Mouse (Mus musculus) adrenal gland, postnatal 36 days (tissue): ENCODE data around the gene Cd3eap. TPM values are rescaled to one million over a fixed set of nuclear protein-coding genes. Genes with fewer than 3 reads are reported as not detected.
A peak's percentile ranks its signal among the peaks of the same experiment; 100 is the strongest.

Source experiments
- DNase-seq, 2 experiments: peaks; one replicate each; pipeline ENCODE4 v3.0.0; 2021; ENCODE audit warnings: mixed read lengths in 1 of 2
- total RNA-seq, 2 experiments: library from RNA; stranded (reverse); gene quantifications; 2 replicates each; pipeline ENCODE4 v1.2.3; 2021

The Cd3eap gene
- total RNA-seq, 2 experiments from 2014 or later, result 11.3 to 12.8 TPM

- DNase-seq, result peak; percentile 88 to 91
These were observed 26.5 kb downstream of the Cd3eap start for GRCm38 (mm10) chr7:19332709-19333352.

GRCm38 (mm10) chr7:19331910-19332309, 27.4 kb downstream of the Cd3eap start:
- DNase-seq, result no peak

DNA sequence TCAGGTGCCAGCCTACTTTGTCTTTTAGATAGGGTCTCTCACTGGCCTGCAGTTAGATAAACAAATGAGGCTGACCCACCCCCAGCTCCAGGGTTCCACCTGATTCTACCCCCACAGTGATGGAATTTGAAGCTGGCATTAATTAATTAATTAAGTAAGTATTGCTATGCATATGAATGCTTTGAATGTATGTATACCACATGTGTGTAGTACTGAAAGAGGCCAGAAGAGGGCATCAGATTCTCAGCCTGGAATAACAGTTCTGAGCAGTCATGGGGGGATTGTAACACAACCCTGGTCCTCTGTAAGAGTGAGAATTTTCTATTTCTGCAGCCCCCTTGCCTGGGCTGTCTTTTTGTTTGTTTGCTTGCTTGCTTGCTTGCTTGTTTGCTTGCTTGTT, 30.9 kb downstream of the Cd3eap start:
- DNase-seq, result no peak

GRCm38 (mm10) chr7:19327782-19328181, 31.5 kb downstream of the Cd3eap start:
- DNase-seq, result no peak

DNA sequence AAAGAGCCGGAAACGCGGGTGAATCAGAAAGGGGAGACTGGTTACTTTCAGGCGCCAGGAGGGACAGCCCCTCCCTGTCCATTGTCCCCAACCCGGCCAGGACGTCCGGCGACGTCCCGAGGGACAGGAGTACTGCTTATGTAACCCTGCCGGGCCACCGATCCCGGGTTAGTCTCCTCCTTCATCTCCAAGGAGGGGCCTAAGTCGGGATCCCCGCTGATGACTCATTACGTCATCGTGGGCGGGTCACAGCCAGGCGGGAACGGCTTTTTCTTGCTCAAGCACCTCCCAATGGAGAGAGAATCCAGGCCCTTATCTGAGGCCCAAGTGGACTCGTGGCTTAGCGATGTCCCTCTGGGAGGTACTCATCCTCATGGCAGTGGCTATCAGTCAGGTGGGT, 32.2 kb downstream of the Cd3eap start:
- peak; percentile 94 to 95 for DNase-seq

DNA sequence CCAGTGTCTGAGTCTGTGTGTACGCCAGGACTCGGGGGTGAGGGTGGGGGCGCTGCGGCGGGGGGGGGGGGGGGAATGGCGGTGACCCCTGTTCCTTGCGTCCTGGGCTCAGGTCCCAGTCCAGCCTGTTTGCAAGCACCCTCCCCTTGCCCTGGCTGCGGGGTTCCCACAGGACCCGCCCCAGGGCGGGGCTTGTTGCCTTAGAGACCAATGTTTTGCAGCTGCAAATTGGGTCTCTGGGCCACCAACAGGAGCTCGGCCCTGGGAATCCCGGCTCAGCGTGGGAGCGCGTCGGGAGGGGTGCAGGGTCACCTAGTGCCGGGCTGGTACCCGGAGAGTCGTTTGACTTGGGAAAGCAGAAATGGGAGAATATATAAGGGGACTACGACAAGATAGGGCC, 32.9 kb downstream of the Cd3eap start:
- DNase-seq, result peak; percentile 94 to 97

DNA sequence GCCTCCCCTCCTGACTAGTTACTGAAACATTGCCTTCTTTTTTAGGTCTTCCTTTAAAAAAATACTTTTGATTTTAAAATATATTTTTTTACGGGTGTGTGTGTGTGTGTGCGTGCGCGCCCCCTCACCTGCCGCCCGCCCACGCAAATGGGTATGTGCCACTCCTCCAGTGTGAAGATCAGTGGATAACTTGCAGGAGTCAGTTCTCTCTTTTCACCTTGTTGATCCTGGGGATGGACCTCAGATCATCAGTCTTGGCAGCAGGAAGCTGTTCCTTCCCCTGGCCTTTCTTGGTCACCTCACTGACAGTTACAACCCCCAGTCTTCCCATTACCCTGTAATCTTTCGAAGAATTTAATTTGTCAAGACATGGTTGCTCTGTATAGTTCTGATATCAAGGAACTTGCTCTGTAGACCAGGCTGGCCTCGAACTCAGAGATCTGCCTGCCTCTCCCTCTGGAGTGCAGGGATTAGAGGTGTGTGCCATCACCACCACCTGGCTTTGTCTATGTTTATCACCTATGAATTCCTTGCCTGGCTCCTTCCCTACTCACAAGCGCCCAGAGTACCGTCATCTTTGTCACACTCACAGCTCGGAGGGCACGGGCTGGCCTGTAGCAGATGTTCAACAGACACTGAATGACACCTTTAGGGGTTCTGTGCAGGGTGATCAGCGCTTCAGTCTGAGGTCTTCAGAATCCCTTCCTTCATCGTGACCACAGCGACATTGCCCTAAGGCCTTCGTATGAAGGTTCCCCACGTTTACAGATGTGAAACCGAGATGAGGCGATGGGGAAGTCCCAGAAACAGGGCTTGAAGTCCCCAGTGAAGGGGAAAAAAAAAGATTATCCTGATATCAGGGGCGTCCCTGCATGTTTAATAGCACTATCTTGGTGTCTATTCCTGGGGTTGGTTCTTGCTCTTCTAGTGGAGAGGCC, 33.8 kb downstream of the Cd3eap start:
- DNase-seq, result no peak

- DNase-seq, result no peak
These were observed 35.1 kb downstream of the Cd3eap start for GRCm38 (mm10) chr7:19324221-19324620.

DNA sequence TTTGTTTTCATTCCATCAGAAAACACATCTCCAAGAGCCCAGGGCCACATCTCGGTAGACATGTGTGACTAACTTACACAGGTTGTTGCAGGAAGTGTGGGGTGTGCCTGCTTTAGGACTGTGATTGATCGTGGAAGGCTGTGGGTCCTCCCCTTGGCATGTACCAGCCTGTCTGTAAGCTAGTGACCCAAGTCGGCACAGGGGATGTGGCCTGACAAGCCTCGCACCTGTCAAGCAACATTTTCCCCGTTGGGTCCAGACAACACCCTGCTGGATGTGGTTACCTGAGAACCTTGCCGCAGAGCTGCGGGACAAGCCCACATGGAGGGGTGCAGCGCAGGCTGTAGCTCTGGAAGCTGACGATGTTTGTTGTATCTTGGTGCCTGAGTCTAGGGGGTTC, 36.8 kb downstream of the Cd3eap start:
- DNase-seq, result no peak

DNA sequence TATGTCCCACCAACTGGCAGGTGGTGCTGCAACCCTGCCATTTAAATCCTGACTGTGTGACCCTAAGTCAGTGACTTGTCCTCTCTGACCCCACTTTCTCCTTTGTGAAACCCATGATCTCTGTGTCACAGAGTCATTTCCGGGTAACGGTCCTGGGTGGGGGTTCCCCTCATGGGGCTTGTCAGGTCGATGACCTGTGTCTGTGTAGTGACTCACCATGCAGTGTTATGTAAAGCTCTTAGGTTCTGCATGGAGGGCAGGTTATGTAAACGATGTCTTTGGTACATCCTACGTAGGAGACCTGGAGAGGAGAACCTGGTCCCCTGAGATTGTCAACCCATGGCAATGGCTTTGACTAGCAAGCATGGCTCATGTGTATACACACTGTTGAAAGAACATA, 37.8 kb downstream of the Cd3eap start:
- no peak for DNase-seq

- no peak for DNase-seq
These were observed 38.6 kb downstream of the Cd3eap start for GRCm38 (mm10) chr7:19320637-19321036.

DNA sequence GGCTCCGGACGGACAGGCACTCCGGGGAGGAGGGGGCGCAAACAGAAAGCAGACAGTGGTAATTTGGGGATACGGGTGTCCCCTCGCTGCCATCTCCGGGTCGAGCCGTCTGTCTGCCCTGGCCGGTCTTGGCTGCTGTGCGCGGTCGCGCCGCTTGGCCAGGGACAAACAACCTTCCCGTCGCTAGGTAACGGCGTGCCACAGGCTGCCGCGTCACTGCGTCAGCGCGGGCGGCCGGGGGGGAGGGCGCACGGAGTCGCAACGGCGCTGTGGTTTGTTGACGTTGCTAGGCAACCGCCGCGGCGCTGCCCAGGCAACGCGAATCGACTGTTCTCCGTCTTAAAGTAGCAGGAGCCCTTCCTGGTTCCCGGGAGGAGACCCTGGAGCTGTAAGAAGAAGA, 39.4 kb downstream of the Cd3eap start:
- DNase-seq, result peak; percentile 98 to 99

DNA sequence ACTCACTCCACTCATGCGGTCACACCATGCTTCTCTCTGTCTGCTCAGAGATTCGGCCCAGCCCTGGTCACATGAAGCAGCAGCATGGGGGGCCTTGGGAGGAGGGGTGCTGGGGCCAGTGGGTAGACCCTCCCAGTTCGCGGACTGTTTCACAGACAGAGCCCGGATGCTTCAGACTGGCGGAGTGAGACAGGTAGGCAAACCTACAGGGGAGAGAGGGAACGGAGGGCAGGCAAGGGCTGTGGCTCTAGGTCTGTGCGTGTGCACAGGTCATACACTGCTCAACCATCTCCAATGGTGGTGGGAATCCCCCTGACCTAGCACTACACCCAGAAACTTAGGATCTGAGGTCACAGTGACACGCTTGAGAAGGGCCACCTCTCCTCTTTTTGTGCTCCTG, 39.8 kb downstream of the Cd3eap start:
- DNase-seq, result no peak

GRCm38 (mm10) chr7:19318676-19319075, 40.6 kb downstream of the Cd3eap start:
- no peak for DNase-seq

DNA sequence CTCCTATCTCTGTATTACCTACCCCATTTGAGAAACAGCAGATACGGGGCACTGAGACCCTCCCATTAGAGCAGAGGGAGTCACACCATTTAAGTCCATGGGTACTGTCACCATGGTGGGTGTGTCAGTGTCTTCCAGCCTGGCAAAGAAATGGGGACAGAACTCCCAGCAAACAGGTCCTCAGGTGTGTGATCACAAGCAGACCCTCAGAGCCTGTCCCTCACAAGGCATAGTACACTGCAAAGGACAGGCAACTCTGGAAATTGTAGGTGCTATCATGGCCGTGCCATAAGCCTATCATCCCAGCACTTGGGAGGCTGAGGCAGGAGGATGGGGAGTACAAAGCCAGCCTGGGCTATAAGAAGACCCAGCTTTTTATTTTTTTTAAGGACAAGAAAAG, 41.1 kb downstream of the Cd3eap start:
- no peak for DNase-seq

DNA sequence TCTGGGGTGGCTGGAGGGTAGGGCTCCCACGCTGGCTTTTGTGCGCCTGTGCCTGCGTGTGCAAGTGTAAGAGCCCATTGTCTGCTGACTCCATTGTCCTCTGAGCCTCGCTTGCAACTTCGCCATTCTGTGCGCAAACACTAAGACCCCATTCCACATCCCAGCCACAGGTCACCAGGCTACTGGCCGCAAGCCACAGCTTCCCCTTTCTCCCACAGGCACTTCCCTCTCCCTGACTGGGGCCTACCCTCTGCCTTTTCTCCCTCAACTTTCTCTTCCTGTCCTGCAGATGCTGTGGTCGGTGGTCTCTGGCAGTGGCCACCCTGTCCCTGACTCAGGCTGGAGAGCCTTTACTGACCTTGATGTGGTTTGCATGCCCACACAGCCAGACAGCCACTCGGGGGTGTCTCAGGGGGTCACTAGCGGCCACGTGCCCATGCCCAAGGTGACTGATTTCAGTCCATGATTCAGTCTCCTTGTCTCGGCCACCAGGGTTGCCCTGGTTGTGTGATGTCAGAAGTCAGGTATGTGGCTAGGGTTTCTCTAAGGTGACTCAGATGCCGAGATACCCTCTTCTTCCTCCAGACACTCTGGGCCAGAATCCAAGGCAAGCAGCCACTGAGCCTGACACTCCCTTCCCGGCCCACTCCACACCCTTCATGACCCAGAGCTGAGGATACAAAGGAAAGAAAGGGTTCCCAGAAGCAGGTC, 42.7 kb downstream of the Cd3eap start:
- DNase-seq, result peak in 1 of 2 experiments; percentile 49

- DNase-seq, result no peak
These were observed 45.2 kb downstream of the Cd3eap start for GRCm38 (mm10) chr7:19314033-19314432.

DNA sequence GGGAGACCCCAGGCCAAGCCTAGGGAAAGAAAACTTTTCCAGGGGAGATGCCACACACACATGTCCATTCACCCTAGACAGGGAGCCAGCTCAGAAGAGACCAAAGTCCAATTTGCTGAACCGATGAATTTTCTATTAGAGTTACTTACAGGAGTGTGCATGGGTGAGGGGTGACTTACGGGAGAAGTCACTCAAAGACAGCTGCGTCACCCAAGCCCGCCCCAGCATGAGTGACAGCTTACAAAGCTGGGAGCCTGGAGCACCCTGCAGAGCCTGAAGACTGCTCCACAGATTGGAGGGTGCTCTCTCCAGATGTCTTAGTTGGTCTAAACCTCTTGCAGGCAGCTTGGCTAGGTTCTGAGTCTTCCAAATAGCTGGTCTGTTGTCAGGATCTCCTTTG, 47.3 kb downstream of the Cd3eap start:
- no peak for DNase-seq

DNA sequence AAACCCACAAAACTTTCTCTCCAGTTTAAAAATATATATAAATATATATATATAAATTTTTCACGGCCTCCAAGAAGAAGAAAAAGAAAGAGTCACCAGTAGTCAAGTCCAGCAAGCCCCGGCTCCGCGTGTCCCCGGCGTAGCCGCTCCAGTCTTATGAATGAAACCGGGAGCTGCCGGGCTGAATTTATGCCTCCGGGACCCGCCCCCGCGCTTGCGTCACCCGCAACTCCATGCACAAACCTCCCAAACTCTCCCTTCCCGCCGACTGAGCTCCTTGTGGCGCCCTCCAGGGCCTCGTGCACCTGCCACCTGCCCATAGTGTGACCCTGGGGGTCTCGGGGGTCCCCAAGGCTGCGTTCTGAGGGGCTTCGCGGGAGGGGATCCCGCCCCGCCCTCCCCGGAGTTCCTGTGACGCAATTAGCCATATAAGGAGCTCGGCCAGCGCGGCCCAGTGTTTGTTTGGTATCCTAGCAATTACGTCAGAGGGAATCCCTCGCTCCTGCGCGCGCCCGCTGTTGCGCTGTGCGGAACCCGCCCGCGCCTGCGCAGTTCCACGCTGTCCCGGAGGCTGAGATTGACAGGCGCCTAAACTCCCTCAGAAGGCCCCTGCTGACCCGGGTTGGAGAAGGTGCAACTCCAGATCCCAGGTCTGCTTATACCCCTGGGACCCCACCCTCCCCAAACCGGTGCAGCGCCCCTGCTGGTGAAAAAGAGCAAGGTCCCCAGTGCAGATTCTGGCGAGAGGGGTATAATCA, 49.2 kb downstream of the Cd3eap start, which contains the start of gene Fosb:
Fosb (minus strand) TSS at position 168 of the 758 bp plus-strand sequence.
- peak; percentile 94 to 96 for DNase-seq

DNA sequence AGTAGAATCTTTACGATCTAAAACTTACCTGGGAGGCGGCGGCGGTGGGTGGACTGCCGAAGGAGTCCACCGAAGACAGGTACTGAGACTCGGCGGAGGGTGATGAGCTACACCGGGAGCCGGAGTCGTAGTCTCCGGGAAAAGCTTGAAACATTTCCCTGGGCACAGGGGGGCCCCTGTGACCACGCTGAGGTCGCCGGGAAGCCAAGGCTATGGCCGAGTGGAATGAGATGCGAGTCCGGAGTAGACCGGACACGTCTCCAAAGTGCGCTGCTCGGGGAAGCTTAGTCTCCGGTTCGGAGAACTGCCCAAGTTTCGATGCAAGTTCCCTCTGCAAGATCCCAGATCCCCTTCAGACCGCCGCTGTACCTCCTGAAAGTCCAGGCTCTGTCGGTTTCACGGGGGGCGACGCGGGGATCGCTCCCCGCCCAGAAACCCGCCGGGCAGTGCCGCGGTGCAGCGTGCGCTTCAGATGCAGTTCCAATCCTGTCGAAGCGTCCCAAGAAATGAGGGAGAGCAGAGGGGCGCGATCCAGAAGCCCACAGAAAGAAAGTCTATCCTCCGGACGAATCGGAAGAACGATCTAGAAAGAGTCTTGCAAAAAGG, 49.9 kb downstream of the Cd3eap start:
- peak in 1 of 2 experiments; percentile 30 for DNase-seq
